Mouse (Mus musculus): Measurements from ENCODE around the gene Gja1.
"Not testable (repeated sequence)": the region's sequence is repeated elsewhere in the genome, so short reads cannot be mapped to it uniquely, and the experiment has no call there.

Gja1 gene

DNA sequence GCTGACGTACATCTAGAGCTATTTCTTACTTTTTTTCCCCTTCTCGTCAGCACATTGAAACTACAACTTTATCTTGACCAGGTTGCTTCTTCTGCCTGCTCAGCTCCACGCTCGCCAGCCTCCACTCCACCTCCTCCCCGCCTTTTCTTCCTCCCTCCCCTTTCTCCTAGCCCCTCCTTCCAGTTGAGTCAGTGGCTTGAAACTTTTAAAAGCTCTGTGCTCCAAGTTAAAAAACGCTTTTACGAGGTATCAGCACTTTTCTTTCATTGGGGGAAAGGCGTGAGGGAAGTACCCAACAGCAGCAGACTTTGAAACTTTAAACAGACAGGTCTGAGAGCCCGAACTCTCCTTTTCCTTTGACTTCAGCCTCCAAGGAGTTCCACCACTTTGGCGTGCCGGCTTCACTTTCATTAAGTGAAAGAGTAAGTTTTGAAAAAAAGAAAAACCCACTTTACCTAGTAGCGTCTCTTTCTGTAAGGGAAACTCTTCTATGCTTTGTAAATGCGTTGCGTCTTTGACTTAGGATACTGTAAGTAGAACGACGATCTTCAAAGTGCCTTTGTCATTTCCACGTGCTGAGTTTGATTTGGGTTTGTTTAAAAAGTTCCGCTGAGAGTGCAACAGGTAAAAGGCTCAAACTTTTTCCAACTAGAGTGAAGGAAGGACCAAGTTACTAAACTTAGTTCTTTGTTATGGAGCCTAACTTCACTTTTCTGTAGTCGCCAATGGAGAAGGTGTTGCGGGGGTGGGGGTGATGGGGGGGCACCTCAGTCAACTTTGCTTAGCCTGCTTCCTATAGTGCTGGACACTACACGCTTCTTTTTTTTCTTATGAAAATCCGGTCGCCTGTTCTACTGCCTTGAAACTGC is at the start of gene Gja1:
Gene Gja1, plus strand, starts transcription at position 234 of the 869 bp plus-strand sequence.
- DNase-seq (ENCODE audit: inconsistent age in 2 of 2, low spot score in 1 of 2): peak; percentile 77 to 93

DNA sequence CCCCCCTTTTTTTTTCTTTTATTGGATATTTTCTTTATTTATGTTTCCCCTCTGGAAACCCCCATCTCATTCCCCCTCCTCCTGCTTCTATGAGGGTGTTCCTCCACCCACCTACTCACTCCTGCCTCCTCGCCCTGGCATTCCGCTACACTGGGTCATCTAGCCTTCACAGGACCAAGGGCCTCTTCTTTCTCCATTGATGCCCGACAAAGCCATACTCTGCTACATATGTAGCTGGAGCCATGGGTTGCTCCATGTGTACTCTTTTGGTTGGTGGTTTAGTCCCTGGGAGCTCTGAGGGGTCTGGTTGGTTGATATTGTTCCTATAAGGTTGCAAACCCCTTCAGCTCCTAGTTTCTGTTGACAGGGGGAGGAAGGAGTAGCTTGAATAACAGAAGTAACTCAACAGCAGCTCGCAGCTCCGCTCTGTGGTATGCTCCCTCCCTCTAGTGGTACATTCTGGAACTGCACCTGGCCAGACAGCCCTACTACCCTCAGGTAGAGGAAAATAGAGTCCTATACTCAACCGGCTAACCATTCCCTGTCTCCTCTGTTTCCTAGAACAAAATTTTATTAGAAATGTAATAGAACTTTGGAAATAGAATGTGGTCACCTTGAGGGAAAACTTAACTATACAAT is 38.2 kb upstream of the Gja1 start:
- DNase-seq (ENCODE audit: inconsistent age in 2 of 2, low spot score in 1 of 2): peak; percentile 72 to 93

GRCm38 (mm10) chr10:56360472-56360871 is 16.7 kb upstream of the Gja1 start:
- no peak for DNase-seq (ENCODE audit: inconsistent age in 2 of 2, low spot score in 1 of 2)

DNA sequence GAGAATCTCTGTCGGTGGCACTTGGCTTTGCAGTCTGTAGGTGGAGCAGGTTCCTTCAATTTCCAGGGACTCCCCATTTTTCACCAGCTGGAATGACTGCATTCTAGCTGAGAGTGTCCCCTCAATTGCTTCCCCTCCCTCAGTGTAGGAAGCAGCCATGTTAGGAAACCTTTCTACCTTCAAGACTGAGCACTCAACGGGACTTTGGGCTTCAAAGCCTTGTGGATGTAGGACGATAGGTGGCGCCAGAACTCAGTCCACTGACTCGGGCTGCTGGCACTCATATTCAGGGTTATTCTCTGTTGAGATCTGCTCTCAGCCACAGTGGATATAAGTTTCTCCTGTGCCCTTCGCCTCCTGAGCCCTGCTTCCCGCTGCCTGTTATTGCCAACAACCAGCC is 8.1 kb upstream of the Gja1 start:
- DNase-seq (ENCODE audit: inconsistent age in 2 of 2, low spot score in 1 of 2): peak; percentile 63 to 91

DNA sequence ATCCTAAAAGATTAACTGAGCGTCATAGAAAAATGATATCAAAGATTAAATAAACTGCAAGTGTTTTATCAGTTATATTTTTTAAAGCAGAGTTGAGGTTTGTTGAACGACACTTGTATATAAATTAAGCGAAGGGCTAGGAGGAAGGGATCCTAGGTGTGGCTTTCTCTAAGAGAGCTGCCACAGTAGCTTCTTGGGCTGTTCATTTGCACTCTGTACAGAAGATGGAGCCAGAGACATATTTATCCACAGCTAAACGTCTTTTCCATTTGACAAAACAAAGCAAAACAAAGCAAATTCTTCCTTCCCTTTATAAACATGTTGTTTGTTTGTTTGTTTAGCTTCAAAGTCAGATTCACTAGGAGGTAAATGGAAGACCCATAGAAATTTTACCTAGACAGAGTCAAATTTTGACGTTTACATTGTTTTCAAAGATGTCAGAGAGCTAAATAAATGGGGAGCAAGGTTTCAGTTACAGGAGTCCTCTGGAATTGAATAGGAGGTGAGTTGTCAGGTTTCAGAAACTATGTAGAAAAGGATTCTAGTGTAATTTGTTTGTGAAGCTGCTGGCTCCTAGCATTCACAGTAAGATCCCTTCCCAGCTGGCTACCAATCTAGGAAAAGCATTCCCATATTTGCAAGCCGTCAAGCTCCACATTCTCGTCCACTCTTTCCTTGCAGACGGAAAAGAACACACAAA is 4.0 kb upstream of the Gja1 start:
- DNase-seq (ENCODE audit: inconsistent age in 2 of 2, low spot score in 1 of 2): peak in 1 of 2 experiments; percentile 82

GRCm38 (mm10) chr10:56374169-56374568 is 3.0 kb upstream of the Gja1 start:
- no peak for DNase-seq (ENCODE audit: inconsistent age in 2 of 2, low spot score in 1 of 2)

DNA sequence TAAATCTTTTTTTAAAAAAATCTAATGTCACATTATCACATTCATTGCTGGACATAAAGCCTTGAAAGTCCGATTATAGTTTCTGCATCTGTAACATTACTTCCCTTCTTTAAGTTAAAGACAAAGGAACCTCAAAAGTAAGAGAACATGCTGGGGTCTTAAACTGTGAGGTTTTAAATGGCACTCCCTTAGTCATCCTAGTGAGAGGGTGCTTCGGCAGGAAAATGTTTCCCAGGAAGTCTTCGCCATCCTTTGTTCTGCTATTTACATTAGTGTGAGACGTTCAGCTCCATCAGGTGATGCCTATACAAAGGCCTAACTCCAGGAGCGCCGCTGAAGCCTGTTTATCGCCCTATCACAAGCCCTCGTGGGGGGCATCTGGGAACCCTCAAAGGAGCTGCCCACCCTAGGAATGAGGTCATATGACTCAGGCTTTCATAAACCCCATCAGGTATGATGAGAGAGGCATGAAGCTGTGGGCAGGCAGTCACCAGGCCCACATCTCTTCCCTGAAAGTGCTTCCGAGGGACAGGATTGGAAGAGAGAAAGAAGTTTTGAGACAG is 1.1 kb upstream of the Gja1 start:
- DNase-seq (ENCODE audit: inconsistent age in 2 of 2, low spot score in 1 of 2): peak in 1 of 2 experiments; percentile 21

GRCm38 (mm10) chr10:56377966-56378647 is 977 bp downstream of the Gja1 start:
- peak; percentile 44 to 80 for DNase-seq (ENCODE audit: inconsistent age in 2 of 2, low spot score in 1 of 2)

DNA sequence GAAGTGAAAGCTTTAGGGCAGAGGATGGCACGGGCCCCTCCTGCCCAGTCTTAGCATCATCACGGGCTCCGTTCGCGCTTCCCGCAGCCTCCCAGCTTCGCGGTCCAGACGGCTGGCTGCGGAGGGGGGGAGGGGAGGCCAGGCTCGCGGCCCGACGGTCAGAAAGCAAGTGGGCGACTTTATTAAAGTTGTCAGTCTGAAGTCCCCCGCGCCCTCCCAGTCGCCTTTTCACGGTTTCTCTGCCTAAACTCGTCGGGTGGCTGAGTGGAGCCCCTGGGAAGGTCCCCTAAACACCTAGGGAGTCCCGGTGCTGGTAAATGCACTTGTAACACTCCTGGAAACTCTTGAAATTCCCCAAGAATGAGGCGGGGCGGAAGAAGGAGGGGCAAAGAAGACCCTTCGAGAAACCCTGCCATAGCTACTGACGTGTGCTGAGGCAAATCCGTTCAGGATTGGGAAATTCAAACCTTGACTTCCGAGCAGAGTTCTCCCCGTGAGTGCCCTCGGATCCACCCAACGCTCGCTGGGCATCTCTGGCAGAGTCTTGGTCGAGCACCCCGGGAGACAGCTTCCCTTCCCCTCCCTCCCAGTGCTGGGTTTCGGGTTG is 1.6 kb downstream of the Gja1 start:
- DNase-seq (ENCODE audit: inconsistent age in 2 of 2, low spot score in 1 of 2): peak; percentile 52 to 85

- peak in 1 of 2 experiments; percentile 37 for DNase-seq (ENCODE audit: inconsistent age in 2 of 2, low spot score in 1 of 2)
These were observed 2.6 kb downstream of the Gja1 start for GRCm38 (mm10) chr10:56379720-56380119.

DNA sequence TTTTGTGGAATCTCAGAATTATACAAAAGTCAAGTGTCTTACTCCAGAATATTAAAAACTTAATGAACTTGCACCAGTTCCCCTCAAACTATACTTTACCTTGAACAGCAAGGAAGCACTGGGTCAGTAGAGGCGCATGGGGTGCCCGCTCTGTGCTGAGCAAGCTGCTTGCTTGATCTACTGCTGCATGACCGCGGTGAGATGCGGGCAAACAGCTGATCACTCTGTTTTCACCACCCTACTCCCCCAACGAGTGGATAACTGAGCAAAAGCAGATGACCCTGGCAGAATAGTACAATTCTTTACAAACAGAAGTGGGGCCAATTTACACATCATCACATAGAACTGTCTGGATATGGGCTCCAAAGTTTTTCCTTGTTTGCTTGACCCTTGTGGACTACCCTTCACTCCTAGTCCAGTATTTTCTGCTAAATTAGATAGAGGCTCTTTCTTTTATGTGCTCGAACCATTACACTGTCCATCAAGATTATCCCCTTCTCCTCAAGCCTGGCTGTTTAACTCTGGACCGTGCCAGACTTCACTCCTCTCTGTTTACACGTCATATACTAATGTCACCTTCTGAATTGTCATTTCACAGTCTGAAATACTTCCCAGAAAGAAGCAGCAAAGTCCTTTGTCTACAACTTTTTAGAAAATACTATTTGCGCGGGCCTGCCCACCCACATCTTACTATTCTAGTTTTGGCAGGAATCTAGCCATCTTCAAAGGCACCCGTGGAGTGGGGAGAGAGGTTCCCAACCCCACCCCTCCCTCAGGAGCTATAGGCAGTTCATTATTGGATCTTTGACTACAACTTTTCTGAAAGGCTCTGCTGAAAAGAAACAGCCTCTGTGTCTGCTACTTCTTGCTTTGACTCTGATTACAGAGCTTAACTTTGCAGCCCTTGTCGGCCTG is 8.3 kb downstream of the Gja1 start:
- DNase-seq (ENCODE audit: inconsistent age in 2 of 2, low spot score in 1 of 2): no peak

GRCm38 (mm10) chr10:56393095-56393784 is 16.1 kb downstream of the Gja1 start:
- DNase-seq (ENCODE audit: inconsistent age in 2 of 2, low spot score in 1 of 2): no peak

DNA sequence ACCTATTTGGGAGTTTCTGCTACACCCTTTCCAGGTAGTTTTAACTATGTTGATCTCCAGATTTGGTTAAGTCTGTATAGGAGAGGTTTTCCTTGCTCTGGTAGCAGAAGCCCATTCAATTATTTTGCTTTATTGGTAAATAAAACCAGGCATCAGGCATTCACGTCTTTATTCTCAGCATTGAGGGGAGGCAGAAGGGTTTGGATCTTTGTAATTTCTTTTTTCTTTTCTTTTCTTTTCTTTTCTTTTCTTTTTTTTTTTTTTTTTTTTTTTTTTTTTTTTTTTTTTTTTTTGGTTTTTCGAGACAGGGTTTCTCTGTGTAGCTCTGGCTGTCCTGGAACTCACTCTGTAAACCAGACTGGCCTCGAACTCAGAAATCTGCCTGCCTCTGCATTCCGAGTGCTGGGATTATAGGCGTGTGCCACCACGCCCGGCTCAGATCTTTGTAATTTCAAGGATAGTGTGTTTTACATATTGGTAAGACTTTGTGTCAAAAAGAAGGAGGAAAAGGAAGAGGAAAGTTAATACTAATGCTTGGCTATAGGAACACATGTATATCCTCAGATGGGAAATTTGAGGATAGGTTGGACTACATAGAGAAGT is 16.8 kb downstream of the Gja1 start:
- not testable (repeated sequence) for DNase-seq (ENCODE audit: inconsistent age in 2 of 2, low spot score in 1 of 2)

DNA sequence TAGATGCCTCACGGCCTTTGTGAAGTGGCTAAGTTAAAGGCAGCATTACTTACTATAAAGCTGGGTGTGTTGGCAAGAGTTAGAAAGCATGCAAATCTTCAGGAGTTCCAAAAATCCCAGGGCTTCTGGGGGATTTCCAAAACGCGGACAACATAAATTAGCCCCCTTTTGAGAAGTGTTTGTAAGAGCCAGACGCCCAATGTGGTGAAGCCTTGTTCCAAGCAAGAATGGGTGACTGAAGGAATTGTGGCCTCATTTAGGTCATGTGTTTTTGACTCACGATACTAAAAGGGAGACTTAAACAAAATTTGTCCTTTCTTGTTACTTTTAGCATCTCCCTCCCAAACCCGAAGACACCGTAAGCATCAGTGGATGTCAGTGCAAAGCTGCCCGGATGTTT is 20.7 kb downstream of the Gja1 start:
- no peak for DNase-seq (ENCODE audit: inconsistent age in 2 of 2, low spot score in 1 of 2)

DNA sequence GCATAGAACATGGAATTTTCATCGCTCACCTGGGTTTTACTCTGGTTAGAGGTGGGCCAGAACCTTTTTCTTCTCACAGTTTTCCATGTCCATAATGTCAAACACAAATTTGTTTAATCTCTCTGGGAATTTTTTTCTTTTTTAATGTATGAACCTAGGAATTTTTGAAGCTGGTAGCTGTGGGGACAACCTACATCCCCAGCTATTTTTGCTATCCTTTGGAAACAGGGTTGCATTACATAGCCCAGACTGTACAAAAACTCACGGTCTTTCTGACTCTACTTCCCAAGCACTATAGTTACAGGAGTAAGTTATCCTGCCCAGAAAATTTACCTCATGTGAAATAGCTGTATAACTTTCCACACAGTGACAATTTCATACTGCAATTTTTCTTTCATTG is 21.2 kb downstream of the Gja1 start:
- DNase-seq (ENCODE audit: inconsistent age in 2 of 2, low spot score in 1 of 2): no peak

DNA sequence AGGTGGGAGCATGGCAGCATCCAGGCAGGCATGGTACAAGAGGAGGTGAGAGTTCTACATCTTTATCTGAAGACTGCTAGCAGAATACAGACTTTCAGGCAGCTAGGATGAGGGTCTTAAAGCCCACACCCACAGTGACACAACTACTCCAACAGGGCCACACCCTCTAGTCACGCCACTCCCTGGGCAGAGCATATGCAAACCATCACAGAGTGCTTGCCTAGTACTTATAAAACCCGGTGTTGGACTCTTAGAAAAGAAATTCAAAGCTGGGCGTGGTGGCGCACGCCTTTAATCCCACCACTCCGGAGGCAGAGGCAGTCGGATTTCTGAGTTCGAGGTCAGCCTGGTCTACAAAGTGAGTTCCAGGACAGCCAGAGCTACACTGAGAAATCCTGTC is 24.3 kb downstream of the Gja1 start:
- DNase-seq (ENCODE audit: inconsistent age in 2 of 2, low spot score in 1 of 2): not testable (repeated sequence)

DNA sequence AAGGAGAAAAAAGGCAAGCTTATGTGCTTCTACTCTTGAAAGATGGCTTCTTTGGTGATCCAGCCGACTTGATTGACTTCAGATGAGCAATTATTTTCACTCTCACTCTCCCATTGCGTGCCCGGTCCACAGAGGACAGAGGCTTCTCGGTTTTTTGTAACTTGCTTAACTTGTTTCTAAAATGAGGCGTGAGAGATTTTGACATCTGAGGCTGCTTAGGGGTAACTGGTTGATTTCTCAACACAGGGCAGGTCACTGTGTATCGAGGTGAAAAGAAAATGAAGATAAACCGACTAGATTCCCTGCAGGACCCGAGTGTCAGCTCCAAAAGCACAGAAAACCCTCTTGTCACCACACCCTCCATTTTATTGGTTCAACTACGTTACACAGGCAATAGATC is 28.8 kb downstream of the Gja1 start:
- DNase-seq (ENCODE audit: inconsistent age in 2 of 2, low spot score in 1 of 2): peak in 1 of 2 experiments; percentile 35

- no peak for DNase-seq (ENCODE audit: inconsistent age in 2 of 2, low spot score in 1 of 2)
These were observed 29.4 kb downstream of the Gja1 start for GRCm38 (mm10) chr10:56406386-56407130.

Data from adrenal gland, adult (tissue).